Mouse (Mus musculus) cerebellum, adult 11-12 months (tissue): ENCODE results near the gene Nup107.
"Not testable (repeated sequence)": the region's sequence is repeated elsewhere in the genome, so short reads cannot be mapped to it uniquely, and the experiment has no call there.

Experiments used
- DNase-seq: peaks from one replicate; pipeline ENCODE4 v3.0.0; 2022

Gene Nup107

DNA sequence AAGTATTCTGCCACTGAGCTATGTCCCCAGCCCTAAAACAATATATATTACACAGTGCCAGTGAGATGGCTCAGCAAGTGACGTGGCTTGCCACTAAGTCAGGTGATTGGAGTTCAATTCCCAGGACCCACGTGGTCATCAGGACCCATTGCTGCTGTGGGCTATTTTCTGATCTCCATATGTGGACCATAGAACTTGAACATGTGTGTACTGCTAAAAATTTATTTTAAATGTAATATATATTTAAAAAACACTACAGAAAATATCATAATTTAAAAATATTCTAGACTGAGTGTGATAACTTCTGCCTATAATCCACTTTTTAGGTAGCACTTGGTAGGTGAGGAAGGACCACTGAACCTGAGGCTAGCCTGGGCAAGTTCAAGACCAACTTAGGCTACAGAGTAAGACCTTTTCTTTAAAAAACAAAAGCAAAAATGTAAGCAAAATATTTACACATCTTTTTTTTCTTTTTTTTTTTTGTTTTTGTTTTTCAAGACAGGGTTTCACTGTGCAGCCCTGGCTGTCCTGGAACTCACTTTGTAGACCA, 30.1 kb downstream of the Nup107 start:
- no peak for DNase-seq

DNA sequence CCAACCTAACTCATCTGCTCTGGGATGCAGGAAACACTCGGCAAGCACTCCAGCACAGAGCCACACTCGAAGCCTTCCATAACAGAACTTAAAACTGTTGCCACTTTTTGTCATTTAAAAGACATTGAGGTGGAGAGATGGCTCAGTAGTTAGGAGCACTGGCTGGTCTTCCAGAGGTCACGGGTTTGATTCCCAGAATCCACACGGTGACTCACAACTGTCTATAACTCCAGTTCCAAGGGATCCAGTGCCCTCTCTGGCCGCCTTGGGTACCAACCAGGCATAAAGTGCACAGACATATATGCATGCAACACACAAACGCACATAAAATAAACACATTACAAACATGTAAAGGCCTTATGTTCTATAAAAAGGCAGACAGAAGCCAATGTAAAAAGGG, 31.0 kb downstream of the Nup107 start:
- no peak for DNase-seq

DNA sequence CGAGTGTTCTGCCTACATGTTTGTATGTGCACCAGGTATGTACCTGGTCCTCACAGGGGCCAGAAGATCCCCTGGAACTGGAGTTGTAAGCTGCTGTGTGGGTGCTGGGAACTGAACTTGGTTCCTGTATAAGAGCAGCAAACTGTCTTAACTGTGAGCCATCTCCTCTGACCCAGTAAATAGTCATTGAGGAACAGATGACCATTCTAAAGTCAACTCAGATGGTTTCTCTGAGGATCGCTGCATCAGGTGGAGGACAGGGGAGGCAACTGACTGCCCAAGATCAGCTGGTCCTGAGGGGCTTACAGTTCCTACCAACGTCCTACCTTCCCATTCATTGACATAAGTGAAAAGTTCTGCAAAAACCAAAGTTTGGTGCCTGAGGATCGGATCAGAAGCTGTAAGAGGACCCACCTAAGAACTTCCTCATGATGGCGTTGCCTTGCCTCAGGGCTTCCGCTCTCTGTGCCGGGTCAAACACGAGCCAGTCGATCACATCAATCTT, 31.6 kb downstream of the Nup107 start:
- no peak for DNase-seq

DNA sequence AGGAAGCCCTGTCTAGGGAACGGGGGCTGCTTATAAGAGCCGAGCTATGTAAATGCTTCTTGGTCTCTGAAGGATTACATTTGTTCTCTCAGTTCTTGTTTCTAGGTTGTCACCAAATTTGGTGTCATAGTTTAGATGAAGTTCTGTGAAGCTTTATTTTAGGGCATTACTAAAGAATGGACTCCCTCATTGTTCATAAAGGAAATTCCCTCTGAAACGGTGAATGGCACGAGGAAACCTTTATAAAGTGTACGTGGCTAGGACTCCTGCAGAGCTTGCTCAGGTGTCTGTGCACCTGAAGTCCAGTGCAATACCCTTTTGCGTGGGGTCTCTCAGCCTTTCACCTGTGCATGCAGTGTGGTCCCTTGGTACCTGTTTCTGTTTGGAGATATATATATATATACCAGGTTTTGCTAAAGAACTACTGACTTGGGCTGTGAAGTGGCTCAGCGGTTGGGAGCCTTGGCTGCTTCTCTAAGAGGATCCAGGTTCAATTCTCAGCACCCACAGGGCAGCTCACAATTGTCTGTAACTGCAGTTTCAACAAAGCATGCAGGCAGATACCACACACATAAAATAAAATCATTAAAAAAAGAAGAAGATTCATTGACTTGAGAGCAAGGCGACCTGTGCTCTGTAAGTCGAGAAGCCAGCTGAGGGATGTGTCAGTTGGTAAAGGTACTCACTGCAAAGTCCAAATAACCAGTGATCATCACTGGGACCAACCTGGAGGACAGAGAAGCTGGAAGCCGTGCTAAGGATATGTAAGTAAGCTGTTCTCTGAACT, 32.5 kb downstream of the Nup107 start:
- DNase-seq: no peak

DNA sequence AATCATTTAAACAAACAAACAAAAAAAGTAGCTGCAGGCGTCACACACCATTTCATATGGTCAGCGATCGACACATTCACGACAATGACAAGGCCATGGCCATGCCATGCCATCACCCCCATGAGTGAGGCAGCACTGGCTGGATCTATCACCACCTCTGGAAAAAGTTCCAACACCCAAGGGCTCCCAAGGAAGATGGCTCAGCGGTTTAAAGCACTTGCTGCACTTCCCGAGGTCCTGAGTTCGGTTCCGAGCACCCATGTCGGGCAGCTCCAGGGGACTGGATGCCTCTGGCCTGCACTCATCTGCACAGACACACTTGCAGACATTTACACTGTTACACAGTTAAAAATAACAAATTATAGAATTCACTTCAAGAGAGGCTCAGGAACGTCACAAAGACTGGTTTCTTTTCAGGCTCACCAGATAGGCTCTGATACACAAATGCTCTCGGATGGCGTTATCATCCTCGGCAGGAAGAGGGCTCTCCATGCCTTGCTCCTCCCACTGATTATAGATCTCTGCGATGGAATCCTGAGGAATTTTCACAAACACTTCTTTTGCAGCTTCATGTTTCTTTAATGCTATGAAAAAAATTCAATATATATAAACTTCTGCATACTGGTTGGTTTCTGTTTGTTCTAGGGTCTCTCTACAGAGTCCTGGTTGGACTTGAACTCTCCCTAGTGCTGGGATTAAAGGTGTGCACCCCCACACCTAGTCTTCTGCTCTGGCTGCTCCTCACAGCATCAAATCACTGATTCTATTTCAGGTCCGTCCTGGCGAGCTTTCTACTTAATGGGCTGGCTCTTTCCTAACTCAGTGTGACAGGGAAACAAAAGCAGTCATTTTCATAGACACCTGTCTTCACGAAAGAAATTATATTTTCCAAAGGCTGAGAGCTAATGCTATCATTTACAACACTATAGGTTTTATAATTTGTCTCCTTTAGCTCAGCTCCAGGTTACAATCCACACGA, 33.5 kb downstream of the Nup107 start:
- DNase-seq: no peak

DNA sequence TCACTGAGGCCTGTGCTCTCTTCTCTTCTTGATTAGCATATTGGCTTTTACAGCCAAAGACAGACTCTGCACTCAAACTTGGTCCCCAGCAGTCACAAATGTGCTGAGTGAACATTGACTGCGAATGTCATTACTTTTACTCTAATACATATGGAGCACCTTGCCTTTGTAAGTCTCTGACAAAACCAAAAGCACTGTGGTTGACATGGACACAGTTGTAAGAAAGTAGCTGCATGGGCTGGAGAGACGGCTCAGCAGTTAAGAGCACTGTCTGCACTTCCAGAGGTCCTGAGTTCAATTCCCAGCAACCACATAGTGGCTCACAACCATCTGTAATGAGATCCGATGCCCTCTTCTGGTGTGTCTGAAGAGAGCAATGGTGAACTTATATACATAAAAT, 34.2 kb downstream of the Nup107 start:
- DNase-seq: not testable (repeated sequence)

DNA sequence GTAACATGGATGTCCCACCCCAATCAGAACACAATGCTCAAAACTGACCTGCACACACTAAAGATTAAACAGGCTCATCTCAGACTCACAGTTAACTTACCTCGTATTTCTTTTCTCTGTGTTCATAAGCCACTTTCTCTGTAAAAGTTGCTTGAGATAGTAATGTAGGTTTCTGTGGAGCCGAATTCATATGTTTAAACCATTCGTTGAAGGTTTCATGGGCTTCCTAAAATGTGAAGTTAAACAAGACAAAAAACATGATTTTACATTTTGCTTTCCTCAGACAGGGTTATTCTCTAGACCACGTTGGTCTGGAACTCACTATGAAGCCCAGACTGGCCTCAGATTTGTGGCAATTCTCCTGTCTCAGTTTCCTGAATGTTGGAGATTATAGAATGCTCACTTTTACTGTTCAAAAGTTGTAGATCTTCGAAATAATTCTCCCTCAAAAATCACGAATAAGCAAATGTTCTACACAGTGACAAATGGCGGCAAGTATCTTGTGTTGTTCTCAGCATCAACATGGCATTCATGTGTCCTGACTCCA, 34.6 kb downstream of the Nup107 start:
- DNase-seq: no peak

DNA sequence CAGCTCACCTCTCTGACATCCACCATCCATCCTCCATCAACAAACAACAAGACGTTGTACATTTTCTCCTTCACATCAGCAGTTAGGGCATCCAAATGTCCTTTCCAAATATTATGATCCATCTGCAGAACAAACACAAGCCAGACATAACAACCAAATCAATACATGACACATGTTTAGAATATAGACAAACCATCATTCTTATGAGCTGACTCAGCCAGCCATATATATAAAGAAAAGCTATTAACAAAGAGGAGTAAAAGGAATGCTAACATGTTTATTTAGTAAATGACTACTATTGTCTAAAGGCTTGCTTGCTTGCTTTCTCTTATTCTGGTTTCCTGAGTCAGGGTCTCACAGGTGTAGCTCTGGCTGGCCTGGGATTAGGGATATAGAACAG, 35.2 kb downstream of the Nup107 start:
- DNase-seq: no peak

DNA sequence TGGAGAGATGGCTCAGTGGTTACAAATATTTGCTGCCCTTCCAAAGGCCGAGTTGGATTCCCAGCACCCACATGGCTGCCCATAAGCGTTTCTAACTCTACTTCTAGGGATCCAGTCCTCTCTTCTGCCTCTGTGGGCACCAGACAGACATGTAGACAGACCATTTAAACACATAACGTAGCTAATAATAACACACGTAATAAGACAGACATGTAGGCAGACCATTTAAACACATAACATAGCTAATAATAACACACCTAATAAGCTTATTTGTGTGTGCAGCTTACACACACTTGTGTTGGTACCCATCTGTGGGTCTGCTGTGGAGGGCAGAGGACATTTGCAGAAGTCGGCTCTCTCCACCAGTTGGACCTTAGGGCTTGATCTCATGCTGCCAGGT, 35.7 kb downstream of the Nup107 start:
- DNase-seq: no peak

DNA sequence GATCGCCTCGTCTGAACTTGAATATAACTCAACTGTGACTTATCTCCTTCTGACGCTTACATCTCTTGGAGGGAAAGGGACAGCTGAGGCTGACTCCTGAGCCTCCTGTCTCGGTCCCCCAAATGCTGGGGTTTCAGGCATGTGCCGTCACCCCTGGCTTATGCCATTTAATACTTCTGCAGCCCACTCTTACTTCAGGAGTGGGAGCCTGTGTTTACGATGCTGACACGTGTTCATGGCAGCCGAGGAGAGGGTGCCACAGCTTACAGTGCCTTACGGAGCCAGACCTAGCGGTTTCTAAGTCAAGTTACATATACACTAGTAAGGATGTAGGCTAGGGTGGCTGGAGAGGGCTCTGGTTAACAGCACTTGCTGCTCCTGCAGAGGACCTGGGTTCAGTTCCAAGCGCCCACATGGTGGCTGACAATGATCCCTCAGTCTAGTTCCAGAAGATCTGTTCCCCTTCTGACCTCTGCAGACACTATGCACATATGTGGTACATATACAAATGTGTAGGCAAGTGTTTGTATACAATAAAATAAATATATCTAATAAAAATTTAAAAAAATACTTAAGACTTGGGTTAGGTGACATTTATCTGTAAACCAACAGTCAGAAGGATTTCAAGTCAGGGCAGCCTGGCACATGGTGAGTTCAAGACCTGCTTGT, 36.6 kb downstream of the Nup107 start:
- no peak for DNase-seq

DNA sequence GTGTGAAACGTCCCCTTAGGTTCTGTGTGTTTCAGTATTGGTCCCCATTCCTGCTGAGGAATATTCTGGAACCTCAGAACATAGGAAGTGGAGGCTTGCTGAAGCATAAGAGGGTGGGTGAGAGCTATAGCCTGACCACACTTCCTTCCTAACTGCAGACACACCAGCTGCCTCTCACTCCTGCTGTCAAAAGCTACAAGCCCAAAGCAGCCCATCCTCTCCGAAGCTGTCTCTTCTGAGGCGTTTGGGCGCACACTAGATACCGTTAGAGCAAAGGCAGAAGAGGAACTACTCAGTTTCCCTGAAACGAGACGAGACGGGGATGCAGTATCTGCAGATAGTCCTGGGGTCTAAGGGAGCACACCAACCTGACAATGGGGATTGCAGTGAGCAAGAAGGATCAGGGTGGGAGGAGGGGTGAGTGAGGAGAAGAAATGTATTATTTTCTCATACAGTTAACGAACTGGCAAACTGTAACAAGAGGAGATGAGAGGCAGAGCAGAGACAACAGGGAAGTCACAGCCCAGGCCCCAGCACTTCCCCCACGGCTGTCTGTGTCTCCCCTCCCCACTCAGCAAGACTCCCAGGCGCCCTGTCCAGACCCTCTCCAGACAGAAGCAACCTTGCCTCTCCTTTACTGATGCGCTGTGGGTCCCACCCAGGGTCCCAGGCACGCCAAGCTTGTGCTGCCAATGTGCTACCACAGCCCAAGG, 37.3 kb downstream of the Nup107 start:
- DNase-seq: no peak

DNA sequence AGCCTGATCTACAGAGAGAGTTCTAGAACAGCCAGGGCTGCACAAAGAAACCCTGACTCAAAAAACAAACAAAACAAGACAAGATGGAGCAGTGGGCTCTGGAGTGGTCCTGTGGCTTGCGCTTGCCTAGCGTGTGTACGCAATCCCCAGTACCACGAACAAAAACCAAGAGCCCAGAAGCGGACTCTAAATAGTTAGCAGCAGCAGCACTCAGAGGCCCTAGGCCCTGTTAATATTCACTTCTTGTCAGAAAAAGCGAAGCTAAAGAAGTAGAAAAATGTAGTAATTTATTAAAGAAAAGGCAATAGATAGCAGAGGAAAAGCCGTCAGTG, 37.9 kb downstream of the Nup107 start:
- no peak for DNase-seq

DNA sequence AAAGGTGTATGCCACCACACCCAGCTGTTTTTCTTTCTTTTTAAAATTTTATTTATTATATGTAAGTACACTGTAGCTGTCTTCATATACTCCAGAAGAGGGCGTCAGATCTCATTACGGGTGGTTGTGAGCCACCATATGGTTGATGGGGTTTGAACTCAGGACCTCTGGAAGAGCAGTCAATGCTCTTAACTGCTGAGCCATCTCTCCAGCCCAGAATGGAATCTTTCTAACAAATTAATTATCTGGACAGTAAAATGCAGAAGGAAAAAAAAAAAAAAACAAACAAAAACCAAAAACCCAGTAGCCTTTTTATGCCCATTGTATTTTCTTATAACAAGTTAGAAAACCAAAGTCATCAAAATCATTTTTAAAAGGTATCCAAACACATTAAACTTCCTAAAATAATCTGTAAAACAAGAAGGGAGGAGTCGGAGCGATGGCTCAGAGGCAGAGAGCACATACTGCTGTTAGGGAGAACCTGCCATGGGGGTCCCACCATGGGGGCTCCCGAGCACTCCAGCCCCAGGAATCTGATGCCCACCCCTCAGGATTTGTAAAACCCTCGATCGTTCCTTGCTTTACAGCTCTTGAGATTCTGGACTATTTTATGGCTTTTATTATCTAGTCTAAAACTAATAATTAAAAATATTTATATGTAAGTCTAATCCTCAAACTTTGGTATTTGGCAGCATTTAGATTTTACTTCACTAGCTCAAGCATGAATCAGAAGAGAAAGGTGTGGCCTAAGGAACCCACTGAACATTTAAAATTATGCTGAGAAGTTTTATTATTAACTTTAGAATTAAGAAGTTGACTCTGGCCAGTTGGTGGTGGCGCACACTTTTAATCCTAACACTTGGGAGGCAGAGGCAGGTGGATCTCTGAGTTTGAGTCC, 38.5 kb downstream of the Nup107 start:
- no peak for DNase-seq

DNA sequence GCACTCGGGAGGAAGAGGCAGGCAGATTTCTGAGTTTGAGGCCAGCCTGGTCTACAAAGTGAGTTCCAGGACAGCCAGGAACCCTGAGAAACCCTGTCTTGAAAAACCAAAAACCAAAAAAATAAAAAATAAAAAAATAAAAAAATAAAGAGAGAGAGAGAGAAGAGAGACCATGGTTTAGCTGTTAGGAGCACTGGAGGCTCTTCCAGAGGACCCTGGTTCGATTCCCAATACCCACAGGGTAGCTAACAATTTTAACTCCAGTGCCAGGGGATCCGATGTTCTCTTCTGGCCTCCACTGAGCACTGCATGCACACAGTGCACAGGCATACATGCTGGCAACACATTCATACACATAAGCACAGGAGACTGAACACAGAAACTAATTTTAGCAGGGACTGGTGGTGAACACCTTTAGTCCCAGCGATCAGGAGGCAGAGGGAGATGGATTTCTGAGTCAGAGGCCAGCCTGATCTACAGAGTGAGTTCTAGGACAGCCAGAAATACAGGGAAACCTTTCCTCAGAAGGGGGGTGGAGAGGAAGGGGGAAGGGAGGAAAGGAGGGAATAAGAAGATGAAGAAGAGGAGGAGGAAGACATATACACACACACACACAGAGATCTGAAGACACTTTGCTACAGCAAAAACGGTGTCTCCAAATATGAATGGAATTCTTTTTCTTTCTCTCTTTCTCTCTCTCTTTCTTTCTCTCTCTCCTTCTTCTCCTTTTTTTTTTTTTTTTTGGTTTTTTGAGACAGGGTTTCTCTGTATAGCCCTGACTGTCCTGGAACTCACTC, 39.5 kb downstream of the Nup107 start:
- no peak for DNase-seq

DNA sequence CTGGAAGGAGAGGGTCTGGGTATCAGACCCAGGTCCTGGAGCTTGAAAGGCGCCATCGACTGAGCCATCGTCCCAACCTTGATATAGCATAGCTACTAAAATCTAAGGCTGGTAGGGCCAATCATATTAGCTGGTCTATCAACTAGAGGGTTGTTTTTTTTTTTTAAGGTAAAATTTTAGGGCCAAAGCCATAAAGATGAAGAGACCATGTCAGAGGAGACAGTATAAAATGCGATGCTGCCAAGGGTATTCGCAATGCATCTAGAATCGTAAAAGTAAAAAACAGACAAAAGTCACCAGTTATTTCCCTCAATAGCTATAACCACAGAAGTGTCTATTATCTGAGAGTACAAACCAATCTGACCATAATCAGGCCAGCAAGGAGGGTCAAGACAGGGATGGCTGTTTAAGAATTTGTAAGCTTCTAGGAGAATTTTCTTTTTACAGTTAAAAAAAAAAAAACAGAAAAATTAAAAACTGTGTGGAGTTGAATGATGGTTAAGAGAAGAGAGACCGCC, 40.1 kb downstream of the Nup107 start:
- DNase-seq: no peak

DNA sequence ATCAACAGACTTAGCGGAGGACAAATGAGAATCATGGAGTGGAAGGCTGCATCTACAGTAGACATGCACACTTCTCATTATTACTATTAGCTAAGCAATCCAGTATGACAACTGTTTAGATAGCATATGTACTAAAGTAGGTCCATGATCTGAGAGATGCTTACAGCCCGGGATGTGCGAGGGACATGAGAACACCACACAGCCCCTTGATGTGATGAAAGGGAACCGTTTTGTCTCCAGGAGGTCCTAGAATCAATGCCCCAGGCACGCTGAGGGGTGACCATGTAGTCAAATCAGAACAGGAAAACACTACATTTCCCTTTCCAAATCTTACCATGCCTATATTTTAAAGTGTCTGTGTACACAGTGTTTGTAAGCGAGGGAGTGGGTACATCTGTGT, 40.8 kb downstream of the Nup107 start:
- no peak for DNase-seq

DNA sequence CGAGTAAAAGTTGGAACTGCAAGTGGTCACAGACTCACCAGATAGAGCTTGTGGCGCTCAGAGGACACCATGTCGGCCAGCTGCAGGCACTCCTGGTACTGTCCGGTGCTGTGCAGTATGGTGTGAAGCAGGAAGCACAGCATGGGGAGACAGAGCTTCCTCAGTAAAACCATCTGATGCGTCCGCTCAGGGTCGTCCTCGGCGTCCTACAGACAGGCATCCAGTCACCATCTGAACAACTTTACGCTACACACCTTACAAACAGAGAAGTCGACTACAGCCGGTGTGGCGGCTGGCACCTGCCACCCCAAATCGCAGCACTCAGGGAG, 41.3 kb downstream of the Nup107 start:
- DNase-seq: no peak

DNA sequence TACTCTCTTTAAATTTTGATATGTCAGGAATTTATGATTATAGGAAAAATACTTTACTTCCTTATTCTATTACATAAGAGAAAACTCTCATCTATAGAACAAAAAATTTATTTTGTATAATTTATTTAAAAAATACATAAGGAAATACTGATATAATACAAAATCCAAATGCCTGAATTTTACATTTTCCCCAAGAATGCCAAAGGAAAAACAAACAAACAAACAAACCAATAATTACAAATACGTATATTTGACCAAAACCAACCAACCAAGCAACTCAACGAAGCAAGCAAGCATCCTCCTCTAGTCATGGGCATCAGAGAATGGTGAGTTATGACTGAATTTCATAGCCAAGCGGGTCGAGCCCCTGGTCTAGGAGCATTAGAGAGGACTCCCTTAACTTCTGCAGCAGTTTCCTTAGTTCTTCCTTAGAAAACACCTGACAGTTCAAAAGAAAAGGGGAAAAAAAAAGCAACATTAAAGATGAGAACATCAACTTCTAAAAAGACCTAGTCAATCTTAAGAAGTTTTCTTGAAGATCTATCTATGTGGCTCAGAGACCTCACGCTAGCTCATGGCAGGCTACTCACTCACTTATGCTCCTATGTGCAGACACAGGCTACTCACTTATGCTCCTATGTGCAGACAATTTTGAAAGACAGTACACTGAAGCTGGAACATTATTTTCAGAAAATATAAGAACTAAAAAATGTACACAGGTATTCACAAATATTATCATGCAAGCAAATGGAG, 41.8 kb downstream of the Nup107 start:
- DNase-seq: no peak

DNA sequence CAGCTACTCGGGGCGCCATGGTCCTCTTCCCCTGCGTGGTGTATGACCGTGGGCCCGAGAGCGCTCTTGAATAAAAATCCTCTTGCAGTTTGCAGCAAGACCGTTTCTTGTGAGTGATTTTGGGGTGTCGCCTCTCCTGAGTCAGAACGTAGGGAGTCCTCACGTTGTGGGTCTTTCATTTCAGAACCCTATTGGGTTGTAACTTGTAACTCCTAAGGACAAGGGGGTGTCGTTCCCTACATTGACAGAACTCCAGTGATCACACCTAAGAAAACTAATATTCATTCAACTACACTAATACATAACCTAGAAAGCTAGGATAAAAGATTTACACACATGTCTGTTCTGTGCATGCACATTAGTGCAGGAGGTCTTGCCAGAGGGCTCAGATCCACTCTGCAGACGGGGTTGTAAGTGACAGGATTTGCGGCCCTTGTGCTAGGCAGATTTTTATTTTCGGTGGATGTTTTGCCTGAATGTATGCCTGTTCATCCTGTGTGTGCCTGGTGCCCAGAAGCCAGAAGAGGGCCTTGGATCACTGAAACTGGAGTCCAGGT, 42.6 kb downstream of the Nup107 start:
- DNase-seq: no peak
